Mouse (Mus musculus) ES-E14 (cell line): Measurements from ENCODE around the gene Fmnl3.

Experiments used
- CHD2 ChIP-seq: IDR thresholded peaks from 2 replicates; pipeline ENCODE4 v1.6.1; 2014; ENCODE audit warnings: mild to moderate bottlenecking, low read depth, low read length, inconsistent platforms
- ZC3H11A ChIP-seq: IDR thresholded peaks from 2 replicates; pipeline ENCODE4 v1.6.1; 2012; ENCODE audit warnings: low read depth, mild to moderate bottlenecking, inconsistent platforms, low read length, borderline replicate concordance
- ZNF384 ChIP-seq: IDR thresholded peaks from 2 replicates; pipeline ENCODE4 v1.6.1; 2012; ENCODE audit warnings: low read depth, low read length, inconsistent platforms

GRCm38 (mm10) chr15:99276095-99276494 is 94.2 kb downstream of the Fmnl3 start:
- no peak for TF ChIP-seq ZC3H11A
- TF ChIP-seq CHD2: no peak
- TF ChIP-seq ZNF384: no peak
